Mouse (Mus musculus) gastrocnemius, postnatal 25 days (tissue): ENCODE results near the gene AL731706.2. TPM values are rescaled to one million over a fixed set of nuclear protein-coding genes. Genes with fewer than 3 reads are reported as not detected.

Experiments used
- total RNA-seq, 2 experiments: library from RNA; stranded (reverse); gene quantifications; 1 replicate in 1 of 2; 2 replicates in 1 of 2; pipeline ENCODE4 v1.2.3; 2021

Gene AL731706.2
- total RNA-seq, 2 experiments from 2014 or later = 24.6 to 27.4 TPM

Other genes with a start within 250 kb of the AL731706.2 start
- under 1 TPM in 1 of 2 experiments, not detected in 1; 0.16 TPM for gene Snap25, start 172.2 kb downstream of the AL731706.2 start, total RNA-seq
- 1 to 10 TPM; 2.5 to 3.0 TPM for gene Slx4ip, start 5.5 kb upstream of the AL731706.2 start, total RNA-seq
- 10 to 100 TPM; 17.8 to 24.1 TPM for gene AL731706.1, start 5.7 kb upstream of the AL731706.2 start, total RNA-seq
- gene Mkks, start 5.7 kb upstream of the AL731706.2 start, total RNA-seq = 10 to 100 TPM; 21.6 to 28.7 TPM
- gene Jag1, start 231.0 kb upstream of the AL731706.2 start, total RNA-seq = 1 to 10 TPM; 5.6 to 7.1 TPM